Mouse (Mus musculus): Measurements from ENCODE around the gene Atp5h. TPM values are rescaled to one million over a fixed set of nuclear protein-coding genes. Genes with fewer than 3 reads are reported as not detected.

The Atp5h gene
- 608 TPM for polyA plus RNA-seq (2014; fragmentation: Illumina TruSeq; extraction: RNeasy Lipid Tissue Mini Kit (QIAGEN cat#74804); ENCODE audit: low read depth, low replicate concordance)

DNA sequence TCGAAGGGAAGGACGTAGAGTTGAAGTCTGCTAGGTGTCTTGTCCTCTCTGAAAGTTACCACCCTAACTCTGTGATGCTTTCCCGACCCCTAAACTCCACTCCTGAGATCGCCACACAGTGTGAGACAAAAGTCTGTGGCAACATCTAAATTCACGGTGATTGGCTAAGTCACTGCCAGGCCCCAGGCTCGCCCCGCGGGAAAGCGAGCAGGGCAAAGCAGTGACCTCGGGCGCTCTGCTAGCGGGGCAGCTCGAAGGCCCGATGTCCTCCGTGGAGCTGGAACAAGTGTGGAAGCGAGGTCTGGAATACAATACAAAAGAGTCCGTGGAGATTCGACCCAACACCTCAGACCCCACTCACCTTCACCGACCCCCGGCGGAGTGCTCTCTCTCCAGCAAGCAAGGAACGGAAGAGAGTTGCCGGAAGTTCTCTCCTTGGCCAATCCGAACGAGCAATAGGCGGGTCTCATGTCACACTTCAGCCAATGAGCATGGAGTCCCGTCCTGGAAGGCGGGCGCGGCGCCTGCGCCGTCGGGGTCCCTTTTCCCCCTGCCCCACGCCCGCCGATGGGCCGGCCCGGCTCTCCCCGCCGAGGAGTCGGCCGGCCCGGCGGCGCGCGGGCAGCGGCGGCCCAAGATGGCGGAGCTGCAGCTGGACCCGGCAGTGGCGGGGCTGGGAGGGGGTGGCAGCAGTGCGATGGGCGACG lies at the start of gene Atp5h, which contains the start of gene Kctd2:
Atp5h (minus strand) TSS at position 432 of the 707 bp plus-strand sequence.
Kctd2 (plus strand) TSS at position 598 of the 707 bp plus-strand sequence.

GRCm38 (mm10) chr11:115462243-115462891 lies 42.6 kb upstream of the Atp5h start, which contains the start of gene Slc16a5:
Gene Slc16a5, plus strand, starts transcription at chr11:115462474.

DNA sequence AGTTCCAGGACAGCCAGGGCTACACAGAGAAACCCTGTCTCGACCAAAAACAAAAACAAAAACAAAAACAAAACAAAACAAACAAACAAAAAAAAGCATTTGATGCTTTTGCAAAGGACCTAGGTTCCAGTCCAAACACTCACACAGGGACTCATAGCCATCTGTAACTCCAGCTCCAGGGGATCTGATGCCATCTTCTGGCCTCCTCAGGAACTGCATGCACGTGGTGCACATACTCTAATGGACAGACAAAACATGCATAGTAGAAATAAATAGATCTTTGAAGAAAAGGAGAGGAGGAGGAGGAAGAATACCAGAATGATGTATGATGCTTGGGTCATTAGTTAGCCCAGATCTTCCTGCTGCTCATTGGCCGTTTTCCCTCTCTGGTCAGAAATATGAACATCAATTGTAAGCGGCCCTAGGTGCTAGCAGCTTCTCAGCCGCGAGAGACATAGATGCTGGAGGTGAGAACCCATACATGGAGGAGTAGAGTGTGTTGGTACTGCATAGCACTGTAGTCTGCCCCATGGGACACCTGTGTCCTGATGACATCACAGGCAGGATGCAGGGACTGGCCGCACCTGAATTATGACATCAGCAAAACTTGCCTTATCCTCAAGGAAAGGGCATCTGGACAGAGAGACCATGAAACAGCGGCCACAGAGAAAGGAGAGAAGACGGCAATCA lies 20.3 kb upstream of the Atp5h start, which contains the start of gene Trim80:
Trim80 (plus strand) TSS at position 640 of the 690 bp plus-strand sequence.

GRCm38 (mm10) chr11:115403338-115404124 lies 16.2 kb downstream of the Atp5h start, which contains the start of gene Mrpl58:
Gene Mrpl58, plus strand, starts transcription at chr11:115403752.

GRCm38 (mm10) chr11:115381743-115382539 lies 37.8 kb downstream of the Atp5h start, which contains the start of gene Cdr2l:
Gene Cdr2l, plus strand, starts transcription at chr11:115381916.

DNA sequence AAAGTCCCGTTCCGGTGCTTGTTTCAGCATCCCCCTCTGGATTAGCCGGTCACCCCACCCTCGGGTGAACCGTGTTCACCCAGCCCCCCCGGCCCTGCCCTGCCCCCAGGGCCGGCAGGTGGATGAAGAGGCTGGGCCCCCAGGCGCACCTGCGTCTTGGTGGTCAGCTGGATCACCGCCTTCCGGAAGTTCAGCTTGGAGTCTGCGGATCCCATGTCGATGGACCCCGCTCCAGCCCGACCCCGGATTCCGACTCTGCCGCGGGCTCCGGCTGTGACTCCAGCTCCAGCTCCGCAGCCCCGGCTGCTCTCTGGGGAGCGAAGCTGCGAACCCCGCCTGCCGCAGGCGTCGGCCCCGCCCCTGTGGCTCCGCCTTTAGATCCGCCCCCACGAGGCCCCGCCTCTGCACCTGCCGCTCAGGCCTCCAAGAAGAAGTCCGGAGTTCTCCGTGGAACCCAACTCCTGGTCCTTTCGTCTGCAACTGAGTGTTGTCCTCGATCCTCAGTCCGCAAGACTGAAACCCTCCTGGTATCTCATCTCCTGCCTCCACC lies 52.3 kb downstream of the Atp5h start, which contains the start of gene Hid1:
Hid1 (minus strand) TSS at position 362 of the 550 bp plus-strand sequence.

Other genes with a start within 250 kb of the Atp5h start
- 0.50 TPM for gene Tmem104, start 232.5 kb downstream of the Atp5h start, polyA plus RNA-seq (2014; fragmentation: Illumina TruSeq; extraction: RNeasy Lipid Tissue Mini Kit (QIAGEN cat#74804); ENCODE audit: low read depth, low replicate concordance)
- gene Nat9, start 232.1 kb downstream of the Atp5h start, polyA plus RNA-seq (2014; fragmentation: Illumina TruSeq; extraction: RNeasy Lipid Tissue Mini Kit (QIAGEN cat#74804); ENCODE audit: low read depth, low replicate concordance), result 1.3 TPM
- not detected for gene Grin2c, start 152.7 kb downstream of the Atp5h start, polyA plus RNA-seq (2014; fragmentation: Illumina TruSeq; extraction: RNeasy Lipid Tissue Mini Kit (QIAGEN cat#74804); ENCODE audit: low read depth, low replicate concordance)
- 3.7 TPM for gene Fdxr, start 142.9 kb downstream of the Atp5h start, polyA plus RNA-seq (2014; fragmentation: Illumina TruSeq; extraction: RNeasy Lipid Tissue Mini Kit (QIAGEN cat#74804); ENCODE audit: low read depth, low replicate concordance)
- 0.47 TPM for gene Fads6, start 122.3 kb downstream of the Atp5h start, polyA plus RNA-seq (2014; fragmentation: Illumina TruSeq; extraction: RNeasy Lipid Tissue Mini Kit (QIAGEN cat#74804); ENCODE audit: low read depth, low replicate concordance)
- not detected for gene Otop2, start 112.8 kb downstream of the Atp5h start, polyA plus RNA-seq (2014; fragmentation: Illumina TruSeq; extraction: RNeasy Lipid Tissue Mini Kit (QIAGEN cat#74804); ENCODE audit: low read depth, low replicate concordance)
- not detected for gene Ush1g, start 97.9 kb downstream of the Atp5h start, polyA plus RNA-seq (2014; fragmentation: Illumina TruSeq; extraction: RNeasy Lipid Tissue Mini Kit (QIAGEN cat#74804); ENCODE audit: low read depth, low replicate concordance)
- not detected for gene Otop3, start 85.2 kb downstream of the Atp5h start, polyA plus RNA-seq (2014; fragmentation: Illumina TruSeq; extraction: RNeasy Lipid Tissue Mini Kit (QIAGEN cat#74804); ENCODE audit: low read depth, low replicate concordance)
- 19.6 TPM for gene Hid1, start 52.2 kb downstream of the Atp5h start, polyA plus RNA-seq (2014; fragmentation: Illumina TruSeq; extraction: RNeasy Lipid Tissue Mini Kit (QIAGEN cat#74804); ENCODE audit: low read depth, low replicate concordance)
- gene Cdr2l, start 38.0 kb downstream of the Atp5h start, polyA plus RNA-seq (2014; fragmentation: Illumina TruSeq; extraction: RNeasy Lipid Tissue Mini Kit (QIAGEN cat#74804); ENCODE audit: low read depth, low replicate concordance), result 0.54 TPM
- 12.8 TPM for gene Mrpl58, start 16.2 kb downstream of the Atp5h start, polyA plus RNA-seq (2014; fragmentation: Illumina TruSeq; extraction: RNeasy Lipid Tissue Mini Kit (QIAGEN cat#74804); ENCODE audit: low read depth, low replicate concordance)
- 14.4 TPM for gene Kctd2, start 166 bp upstream of the Atp5h start, polyA plus RNA-seq (2014; fragmentation: Illumina TruSeq; extraction: RNeasy Lipid Tissue Mini Kit (QIAGEN cat#74804); ENCODE audit: low read depth, low replicate concordance)
- not detected for gene Trim80, start 20.6 kb upstream of the Atp5h start, polyA plus RNA-seq (2014; fragmentation: Illumina TruSeq; extraction: RNeasy Lipid Tissue Mini Kit (QIAGEN cat#74804); ENCODE audit: low read depth, low replicate concordance)
- gene Slc16a5, start 42.5 kb upstream of the Atp5h start, polyA plus RNA-seq (2014; fragmentation: Illumina TruSeq; extraction: RNeasy Lipid Tissue Mini Kit (QIAGEN cat#74804); ENCODE audit: low read depth, low replicate concordance), result 20.9 TPM
- 1.3 TPM for gene Armc7, start 55.7 kb upstream of the Atp5h start, polyA plus RNA-seq (2014; fragmentation: Illumina TruSeq; extraction: RNeasy Lipid Tissue Mini Kit (QIAGEN cat#74804); ENCODE audit: low read depth, low replicate concordance)
- 6.7 TPM for gene Nt5c, start 71.9 kb upstream of the Atp5h start, polyA plus RNA-seq (2014; fragmentation: Illumina TruSeq; extraction: RNeasy Lipid Tissue Mini Kit (QIAGEN cat#74804); ENCODE audit: low read depth, low replicate concordance)
- 69.5 TPM for gene Jpt1, start 94.4 kb upstream of the Atp5h start, polyA plus RNA-seq (2014; fragmentation: Illumina TruSeq; extraction: RNeasy Lipid Tissue Mini Kit (QIAGEN cat#74804); ENCODE audit: low read depth, low replicate concordance)
- gene Sumo2, start 116.3 kb upstream of the Atp5h start, polyA plus RNA-seq (2014; fragmentation: Illumina TruSeq; extraction: RNeasy Lipid Tissue Mini Kit (QIAGEN cat#74804); ENCODE audit: low read depth, low replicate concordance), result 1,343 TPM
- 33.1 TPM for gene Nup85, start 144.5 kb upstream of the Atp5h start, polyA plus RNA-seq (2014; fragmentation: Illumina TruSeq; extraction: RNeasy Lipid Tissue Mini Kit (QIAGEN cat#74804); ENCODE audit: low read depth, low replicate concordance)
- 3.6 TPM for gene Mrps7, start 184.0 kb upstream of the Atp5h start, polyA plus RNA-seq (2014; fragmentation: Illumina TruSeq; extraction: RNeasy Lipid Tissue Mini Kit (QIAGEN cat#74804); ENCODE audit: low read depth, low replicate concordance)
- gene Gga3, start 184.1 kb upstream of the Atp5h start, polyA plus RNA-seq (2014; fragmentation: Illumina TruSeq; extraction: RNeasy Lipid Tissue Mini Kit (QIAGEN cat#74804); ENCODE audit: low read depth, low replicate concordance), result 6.1 TPM
- 24.5 TPM for gene Mif4gd, start 193.0 kb upstream of the Atp5h start, polyA plus RNA-seq (2014; fragmentation: Illumina TruSeq; extraction: RNeasy Lipid Tissue Mini Kit (QIAGEN cat#74804); ENCODE audit: low read depth, low replicate concordance)
- 3.4 TPM for gene Slc25a19, start 208.3 kb upstream of the Atp5h start, polyA plus RNA-seq (2014; fragmentation: Illumina TruSeq; extraction: RNeasy Lipid Tissue Mini Kit (QIAGEN cat#74804); ENCODE audit: low read depth, low replicate concordance)